Mouse (Mus musculus) left cerebral cortex, adult 9 months (tissue): ENCODE measurements around the gene Stoml2.

Source experiments
- DNase-seq, 2 experiments: peaks; one replicate each; pipeline ENCODE4 v3.0.0; 2022; ENCODE audit warnings: low spot score in 2 of 2

Gene Stoml2

DNA sequence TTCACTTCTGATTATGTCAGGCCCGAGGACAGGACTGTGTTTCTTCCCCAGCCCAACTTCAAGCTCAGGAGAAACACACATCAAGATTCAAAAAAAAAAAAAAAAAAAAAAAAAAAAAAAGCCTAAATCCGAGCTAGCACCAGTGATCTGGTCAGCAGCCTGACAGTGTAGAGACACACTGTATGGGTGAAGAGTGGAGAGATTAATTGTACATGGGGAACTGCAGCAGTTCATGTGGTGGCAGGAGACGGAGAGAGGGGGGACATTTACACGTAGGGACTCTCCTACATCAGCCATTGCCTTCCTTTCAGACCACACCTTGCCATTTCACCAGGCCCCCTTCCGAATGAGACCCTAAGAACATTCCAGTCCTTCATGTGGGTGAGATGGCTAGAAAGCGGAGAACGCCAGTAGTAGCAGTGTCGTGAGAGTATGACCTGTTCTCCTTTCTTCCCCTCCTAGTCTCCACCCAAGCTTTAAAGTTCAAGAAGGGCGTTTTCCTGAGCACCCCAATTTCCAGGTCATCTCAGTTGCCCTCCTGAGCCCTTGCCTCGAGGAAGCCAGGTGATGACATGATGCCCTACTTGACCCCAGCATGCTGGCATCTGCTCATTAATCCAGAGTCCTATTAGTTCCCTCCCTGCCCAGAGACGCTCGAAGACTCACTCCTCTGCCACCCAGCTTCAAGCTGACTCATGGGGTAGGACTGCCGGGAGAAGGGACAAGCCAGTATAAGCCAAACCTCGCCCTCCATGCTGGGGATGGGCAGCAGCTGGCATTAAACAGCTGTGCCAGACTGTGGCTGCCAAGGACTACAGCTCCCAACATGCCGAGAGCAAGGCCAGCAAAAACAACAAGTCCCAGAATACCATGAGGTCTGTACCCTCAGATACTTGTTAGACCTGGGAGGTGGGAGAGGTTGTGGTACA is 7.3 kb upstream of the Stoml2 start:
- peak in 1 of 2 experiments; percentile 64 for DNase-seq

DNA sequence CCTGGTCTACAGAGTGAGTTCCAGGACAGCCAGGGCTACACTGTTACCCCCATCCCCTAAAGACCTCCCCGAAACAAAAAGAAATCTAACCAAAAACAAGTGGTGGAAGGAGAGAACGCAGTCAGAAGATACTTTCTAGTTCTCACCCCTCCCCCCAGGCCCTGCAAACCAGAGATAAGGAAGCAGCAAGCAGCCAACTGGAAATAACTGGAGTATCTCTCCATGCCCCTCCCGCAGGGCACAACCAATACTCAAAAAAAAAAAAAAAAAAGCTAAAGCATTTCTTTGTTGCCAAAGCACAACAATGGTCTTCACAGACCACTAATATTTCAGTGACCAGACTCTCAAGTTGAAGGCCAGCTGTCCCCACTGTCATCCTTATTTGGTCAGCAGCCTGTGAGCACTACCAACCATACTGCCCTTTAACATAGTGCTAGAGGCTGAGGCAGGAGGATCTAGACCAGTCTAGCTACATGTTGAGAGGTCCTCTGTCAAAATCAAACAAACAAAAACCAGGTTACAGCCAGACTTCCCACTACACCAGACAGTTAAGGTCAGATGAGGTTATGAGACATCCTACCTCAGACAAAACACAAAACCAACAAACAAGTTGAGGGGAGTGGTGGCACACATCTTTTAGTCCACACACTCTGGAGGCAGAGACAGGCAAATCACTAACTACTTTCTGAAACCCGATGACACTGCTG is 6.5 kb upstream of the Stoml2 start:
- DNase-seq: no peak

DNA sequence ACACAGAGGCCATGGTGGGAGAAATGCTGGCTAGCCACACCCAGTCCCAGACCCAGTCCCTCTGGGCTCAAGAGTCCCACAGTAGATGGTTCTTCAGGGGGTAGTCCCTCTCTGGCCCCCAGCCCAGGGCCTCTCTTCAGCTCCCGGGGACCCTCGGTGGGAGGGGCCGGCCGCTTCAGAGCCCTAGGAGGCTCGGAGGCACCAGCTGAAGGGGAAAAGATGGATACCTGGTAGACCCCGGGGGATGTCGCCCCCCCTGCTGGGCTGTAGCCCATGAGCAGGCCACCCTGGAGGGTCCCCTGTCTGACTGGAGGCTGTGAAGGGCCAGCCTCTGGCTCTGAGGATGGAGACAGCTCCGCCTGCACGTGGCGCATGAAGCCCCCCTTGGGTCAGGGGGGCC is 4.8 kb upstream of the Stoml2 start:
- DNase-seq: no peak

DNA sequence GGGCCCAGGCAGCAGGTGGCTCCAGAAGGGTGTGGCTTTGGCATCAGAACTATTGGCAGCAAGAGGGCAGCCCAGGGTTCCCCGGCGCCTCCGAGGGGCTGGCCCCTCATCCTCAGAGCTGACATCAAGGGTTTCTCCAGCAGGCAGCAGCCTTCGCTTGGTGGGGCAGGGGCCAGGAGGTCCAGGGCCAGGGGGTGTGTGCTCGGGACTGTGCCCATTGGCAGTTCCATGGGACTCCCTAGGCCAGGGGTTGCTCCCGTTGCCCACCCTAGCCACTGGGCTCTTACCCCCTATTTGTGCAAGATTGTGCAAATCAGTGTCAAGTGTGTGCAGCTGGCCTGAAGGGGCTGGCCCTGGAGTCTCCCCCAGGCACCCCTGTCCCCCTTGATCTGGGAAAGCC is 4.3 kb upstream of the Stoml2 start:
- no peak for DNase-seq

DNA sequence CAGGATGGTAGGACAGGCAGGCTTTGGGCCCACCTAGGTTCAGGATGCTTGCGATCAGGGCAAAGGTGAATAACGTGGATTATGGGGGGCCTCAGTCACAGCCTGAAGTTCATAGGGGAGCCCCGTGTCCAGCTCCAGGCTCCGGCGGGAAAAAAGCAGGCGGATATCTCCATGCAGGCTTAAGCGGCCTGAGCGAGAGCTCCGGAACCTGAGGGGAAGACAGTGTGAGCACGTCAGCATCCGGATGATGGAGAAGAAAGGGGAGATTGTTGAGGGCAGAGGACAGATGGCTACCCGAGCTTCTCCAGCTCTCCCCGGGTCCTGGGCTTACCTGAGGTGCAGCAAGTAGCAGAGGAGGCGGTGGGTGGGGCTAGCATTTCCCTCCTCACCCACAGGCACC is 2.0 kb upstream of the Stoml2 start:
- DNase-seq: no peak

DNA sequence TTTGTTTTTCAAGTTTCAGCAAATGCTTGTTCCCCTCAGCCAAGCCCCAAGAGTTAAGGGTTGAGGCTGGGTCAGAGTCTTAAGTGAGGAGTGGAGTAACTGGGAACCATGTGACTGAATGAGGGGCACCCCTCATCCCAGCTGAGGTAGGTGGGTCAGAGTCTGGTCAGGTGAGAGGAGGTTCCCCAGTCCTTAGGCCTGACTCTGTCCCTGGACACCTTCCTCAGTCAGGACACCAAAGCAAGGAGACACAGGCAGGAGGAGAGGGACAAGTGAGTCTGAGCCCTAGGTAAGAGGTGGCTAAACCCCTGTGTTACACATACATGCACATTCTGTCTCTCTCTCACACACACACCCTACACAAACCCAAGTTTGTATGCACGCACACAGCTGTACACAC is 991 bp upstream of the Stoml2 start:
- DNase-seq: no peak

DNA sequence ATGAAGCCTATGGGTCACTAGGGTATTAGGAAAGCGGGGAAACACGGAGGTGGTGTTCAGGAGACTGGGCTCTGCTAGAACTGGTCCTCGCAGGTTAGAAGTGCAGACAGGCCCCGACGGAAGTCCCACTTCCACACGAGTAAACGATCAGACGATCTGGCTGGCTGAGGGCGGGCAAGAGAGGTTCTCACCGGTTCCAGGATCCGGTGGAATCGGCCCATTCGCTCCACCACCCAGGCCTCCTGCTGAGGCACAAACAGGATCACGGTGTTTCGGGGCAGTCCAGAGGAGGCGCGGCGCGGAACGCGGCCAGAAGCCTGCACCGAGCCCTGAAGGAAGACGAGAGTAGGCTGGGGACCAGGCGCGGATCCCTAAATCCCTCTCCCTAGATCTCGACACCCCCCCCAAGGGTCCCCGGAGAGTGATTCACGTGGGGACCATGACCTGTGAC is 705 bp downstream of the Stoml2 start:
- DNase-seq: peak in 1 of 2 experiments; percentile 35

DNA sequence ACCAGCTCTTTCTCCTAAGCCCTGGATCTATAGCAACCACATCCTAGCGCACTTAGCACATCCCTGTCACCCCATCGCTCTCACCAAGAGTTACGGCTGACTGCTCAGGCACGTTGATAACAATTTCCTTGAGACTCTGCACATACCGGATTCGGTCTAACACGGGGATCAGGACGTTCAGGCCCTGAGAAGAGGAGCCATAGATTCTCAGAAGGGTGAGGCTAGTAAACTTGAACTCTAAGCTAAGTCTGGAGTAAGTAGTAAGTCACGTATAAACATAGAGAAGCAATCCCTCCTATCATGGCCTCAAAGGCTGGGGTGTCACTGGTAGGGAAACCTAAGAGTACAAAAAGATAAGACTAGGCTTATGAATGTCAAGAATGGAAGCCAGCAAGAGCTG is 1.2 kb downstream of the Stoml2 start:
- no peak for DNase-seq

DNA sequence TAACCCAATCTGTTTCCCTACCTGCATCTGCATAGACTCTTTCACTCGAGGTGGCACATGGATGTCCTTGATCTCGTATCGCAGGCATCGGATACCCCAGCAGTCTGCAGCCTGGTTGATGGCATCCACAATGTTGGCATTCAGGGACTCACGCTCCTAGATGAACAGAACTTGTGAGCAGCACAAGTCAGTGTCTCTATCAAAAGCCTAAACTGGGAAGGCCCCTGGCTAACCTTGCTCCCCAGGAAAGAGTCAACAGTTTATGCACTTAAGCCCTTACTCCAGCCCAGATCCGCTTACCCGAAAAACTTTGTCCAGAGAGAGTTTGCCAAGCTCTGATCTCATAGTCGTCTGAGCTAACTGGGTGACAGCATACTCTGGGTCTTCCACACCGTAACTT is 1.8 kb downstream of the Stoml2 start:
- no peak for DNase-seq

DNA sequence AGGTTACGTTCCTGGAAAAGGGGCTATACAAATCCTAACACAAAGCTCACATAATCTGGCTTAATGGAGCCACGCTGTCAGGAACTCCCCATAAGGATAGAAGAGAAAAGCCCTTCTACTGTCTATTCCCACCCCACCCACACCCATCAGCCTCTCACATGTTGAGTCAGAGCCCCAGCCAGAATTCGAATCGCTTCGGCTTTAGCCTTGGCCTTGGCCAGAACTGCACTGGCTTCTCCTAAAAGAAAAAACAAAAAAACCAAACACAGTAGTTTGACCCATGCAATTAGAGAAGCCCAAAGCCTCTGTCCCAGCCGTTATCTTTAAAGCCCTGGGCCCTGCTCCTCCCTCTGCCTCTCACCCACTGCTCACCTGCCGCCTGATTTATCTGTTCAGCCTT is 2.4 kb downstream of the Stoml2 start:
- DNase-seq: no peak

DNA sequence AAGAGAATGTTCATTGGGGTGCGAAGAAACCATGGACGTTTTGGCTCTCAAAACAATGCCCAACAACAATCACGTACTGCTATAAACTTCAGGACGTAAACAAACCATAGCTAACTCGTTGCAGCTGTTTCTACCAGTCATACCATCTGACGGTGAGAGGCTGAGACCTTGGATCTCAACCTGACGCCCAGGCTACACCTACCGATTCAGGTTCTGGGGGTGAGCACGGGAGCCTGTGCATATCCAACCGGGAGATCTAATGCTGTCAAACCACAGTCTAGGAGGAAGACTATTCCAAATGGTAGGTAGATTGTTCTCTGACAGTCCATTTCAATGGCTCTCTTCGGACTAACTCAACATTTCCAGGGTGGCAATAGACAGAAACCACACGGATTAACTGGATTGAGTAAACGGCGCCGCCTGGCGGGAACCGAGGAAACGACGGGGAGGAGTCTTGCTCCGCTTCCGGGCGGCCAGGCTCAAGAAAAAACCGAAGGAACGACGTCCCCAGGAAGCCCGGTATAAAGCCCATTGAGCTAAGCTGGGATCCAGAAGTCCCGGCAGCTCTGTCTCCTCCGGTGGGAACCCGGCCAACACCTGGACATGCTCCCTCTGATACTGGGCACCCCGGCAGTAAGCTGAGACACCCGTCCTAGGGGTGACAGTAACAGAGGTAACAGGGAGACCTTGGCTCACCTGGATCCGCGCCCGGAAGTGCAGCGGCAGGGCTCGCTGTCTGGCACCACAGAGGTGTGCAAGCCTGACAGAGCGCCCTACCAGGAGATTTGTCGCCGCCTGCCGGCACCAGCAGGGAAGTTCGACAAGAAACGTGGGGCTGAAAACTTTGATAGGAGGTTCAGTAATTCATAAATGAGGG is 6.2 kb downstream of the Stoml2 start, which contains the start of gene Pigo:
Gene Pigo, minus strand, starts transcription at position 736 of the 877 bp plus-strand sequence.
- peak; percentile 87 to 96 for DNase-seq

DNA sequence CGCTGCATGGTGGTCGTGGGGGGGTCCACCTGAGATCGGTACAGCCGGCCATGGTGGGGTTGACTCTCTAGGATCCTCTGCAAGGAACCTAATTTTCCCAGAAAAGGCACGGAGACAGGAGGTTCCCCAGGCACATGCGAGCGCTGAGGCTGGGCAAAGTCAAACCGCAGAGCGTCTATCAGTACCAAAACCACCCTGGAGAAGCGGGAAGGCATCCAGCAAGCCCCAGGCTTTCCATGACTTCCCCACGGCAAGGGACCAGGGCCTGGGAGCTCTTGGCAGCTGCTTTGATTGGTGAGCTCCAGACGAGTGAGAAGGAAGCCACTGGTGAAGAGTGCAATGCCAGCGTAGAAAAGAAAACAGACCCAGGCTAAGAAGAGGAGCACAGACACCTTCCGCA is 6.8 kb downstream of the Stoml2 start:
- DNase-seq: no peak

DNA sequence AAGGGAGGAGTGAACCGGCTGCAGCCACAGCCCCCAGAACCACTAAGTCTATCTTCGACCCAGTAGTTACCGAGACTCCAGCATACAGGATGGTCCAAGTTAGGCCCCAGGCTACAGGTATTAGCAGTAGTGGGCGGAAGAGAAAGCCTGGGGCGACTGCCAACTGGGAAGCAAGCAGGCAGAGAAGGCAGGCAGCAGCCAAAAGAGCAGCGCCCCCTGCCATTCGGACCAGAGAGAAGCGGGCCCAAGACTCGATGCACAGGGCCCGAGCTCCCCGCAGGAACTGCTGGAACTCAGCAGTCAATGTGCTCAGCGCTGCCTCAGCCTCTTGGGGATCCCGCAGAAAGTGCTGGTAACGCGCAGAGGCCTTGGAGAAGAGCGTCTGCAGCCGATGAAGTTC is 10.2 kb downstream of the Stoml2 start:
- no peak for DNase-seq

DNA sequence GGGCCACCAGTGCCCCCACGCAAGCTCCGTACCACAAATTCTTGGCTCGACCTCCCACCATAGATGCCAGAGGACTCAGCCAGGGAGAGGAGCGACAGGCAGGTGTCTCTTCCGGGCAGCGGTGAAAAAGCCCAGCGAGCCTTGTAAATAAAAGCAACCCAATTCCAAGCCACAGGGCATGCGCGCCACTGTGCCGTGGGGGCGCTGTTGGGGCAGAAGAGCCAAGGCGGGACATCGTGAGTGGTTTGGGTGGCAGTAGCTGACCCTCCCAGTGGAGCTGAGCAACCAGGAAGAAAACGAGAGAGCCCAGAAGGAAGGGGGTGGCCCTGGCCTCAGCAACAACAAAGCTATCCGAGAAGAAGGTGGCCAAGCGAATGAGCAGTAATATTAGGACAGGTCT is 10.6 kb downstream of the Stoml2 start:
- no peak for DNase-seq

DNA sequence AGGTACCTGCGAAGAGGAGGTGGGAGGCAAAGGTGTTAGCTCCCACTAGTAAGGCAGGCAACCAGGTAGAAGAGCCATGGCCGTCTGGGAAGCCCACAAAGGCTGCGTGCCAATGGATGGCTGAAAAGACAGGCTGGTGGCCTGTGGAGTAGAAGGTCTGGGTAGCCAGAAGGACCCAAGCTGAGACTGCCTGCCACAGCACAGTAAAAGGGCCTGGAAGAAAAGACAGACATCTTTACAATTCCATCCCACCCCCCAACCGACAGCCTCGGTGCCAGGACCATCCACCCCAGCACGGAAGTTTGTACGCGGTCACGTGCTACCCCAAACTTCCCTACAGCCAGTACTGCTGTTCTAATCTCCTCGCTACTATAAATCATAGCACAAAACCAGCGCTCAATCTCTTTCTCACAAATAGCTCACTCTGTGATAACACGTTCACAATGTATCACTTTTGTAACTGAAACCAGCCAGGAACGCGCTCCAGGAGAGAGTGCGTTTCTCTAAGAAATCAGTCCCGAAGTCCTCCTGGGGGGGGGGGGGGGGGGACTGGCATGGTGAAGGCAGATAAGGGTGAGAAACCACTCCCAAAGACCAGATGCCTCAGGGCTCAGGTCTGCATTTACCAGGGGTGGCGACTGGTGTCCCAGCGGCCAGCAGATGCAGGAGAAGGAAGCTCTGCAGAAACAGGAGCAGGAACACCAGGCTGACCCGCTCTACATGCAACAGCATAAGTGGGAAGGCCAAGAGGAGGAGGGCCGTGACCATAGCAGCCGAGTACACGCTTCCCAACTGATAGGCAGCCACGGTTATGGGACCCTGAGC is 11.7 kb downstream of the Stoml2 start:
- DNase-seq: no peak

DNA sequence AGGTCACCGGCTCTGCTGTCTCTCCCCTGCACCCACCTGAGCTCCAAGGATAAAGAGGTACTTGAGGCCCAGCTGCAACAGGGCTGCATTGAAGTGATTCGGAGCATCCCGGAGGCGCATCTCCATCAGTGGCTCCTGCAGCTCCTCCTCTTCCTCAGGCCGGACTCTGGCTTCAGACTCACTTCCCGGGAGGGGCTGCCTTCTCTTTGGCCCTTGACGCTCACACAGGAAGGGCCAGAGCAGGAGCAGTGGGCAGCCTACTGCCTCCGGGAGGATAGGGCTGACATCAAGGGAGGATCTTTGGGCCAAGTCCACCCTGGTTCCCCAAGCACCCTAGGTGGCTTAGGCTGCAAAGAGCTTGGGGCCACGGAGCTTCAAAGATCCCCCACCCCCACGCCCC is 12.3 kb downstream of the Stoml2 start:
- DNase-seq: no peak

DNA sequence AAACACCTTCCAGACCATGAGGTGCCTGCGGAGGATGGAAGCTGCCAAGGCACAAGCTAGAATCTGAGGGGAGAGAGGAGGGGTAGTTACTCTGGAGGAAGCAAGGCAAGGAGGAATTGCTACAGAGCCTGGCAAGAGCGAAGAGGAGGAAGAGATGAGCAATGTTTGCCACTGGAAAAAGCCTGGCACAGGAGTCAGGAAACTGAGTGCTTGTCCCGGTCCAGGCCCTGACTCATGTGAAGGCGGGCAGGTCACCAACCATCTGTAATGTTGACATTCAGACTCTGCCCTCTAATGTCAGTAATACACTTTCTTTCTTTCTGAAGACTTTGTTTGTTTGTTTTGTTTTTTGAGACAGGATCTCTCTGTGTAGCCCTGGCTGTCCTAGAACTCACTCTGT is 13.4 kb downstream of the Stoml2 start:
- DNase-seq: no peak

DNA sequence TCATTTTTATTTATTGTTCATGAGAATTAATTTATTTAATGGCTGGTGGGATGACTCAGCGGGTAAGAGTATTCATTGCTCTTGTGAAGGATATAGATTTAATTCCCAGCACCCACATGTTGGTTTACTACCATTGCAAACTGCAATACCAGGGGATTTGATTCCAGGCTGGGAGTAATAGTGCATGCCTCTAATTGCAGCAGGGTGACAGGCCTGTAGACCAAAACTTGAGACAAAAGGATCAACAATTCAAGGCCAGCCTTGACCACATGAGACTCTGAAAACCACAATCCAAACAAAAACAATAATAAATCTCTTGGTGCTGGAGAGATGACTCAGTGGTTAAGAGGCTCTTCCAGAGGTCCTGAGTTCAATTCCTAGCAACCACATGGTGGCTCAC is 19.4 kb downstream of the Stoml2 start:
- DNase-seq: no peak

DNA sequence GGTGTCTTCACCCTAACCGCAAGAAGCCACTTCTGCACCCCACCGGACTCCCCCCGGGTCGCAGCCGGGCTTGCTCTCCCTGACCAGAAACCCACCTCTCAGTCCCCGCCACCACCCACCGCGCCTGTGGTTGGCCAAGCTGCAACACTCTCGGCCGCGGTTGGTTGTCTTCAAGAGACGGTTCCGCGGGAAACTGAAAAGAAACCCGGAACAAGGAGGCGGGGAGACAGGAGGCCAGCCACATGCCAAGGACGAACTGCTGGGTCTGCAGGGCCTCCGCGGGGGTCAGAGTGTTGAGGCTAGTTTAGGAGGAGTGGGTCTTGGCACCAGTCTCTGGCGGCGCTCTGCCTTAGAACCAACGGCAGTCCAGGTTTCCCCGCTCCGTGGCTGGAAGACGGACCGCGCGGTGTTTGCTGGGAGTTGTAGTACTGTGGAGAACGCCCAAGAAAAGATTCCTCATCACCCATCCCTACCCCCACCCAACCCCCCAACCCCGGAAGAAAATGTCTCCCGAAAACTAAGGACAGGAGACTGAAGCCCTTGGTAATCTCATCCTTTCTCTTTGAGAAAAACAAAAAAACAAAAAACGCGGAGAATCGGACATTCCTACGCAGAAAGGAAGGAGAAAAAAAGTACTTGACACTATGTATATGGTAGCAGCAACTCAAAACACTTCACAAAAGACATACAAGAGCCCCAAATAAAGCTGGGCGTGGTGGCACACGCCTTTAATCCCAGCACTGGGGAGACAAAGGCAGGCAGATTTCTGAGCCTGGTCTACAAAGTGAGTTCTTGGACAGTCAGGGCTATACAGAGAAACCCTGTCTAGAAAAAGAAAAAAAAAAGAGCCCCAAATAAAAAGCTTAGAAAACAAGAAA is 21.1 kb downstream of the Stoml2 start, which contains the start of gene Fancg:
Gene Fancg, minus strand, starts transcription at position 346 of the 878 bp plus-strand sequence.
- DNase-seq: peak in 1 of 2 experiments; percentile 79

DNA sequence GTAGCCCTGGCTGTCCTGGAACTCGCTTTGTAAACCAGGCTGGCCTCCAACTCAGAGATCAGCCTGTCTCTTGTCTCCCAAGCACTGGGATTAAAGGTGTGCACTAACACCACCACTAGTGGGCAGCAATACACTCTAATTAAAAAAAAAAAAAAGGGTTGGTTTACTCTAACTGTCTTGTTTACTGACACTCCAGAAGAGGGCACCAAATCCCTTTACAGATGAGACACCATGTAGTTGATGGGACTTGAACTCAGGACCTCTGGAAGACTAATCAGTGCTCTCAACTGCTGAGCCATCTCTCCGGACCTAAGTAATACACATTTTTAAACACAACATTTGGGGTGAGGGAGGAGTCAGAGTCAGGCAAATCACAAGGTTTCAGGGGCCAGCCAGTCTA is 25.7 kb downstream of the Stoml2 start:
- DNase-seq: no peak
